Mouse (Mus musculus): ENCODE measurements around the gene Rgs6. TPM values are rescaled to one million over a fixed set of nuclear protein-coding genes. Genes with fewer than 3 reads are reported as not detected.

Gene Rgs6
- polyA plus RNA-seq, 1 experiment from 2014 or later, result 0.70 TPM

DNA sequence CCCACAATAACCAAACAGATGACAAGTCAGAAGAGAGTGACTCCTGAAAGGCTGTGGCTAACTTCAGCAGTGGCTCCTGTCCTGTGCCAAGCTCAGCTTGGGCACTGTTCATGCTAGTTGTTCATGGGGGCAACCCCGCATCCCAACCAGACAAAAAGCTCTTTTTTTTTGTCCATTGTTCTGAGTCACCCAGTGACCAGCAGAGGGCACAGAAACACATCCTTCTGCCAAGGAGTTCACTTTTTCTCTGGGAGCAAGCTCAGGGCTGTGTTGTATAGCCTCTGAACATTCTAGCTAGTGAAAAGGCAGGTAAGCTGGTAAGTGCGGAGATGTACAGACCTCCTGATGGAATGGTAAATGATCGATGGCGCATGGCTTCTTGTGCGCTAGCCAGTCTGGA lies 524.2 kb downstream of the Rgs6 start:
- no peaks in the 10 kb centered on the region for H3K27me3 ChIP-seq (ENCODE audit: control insufficient read depth, insufficient read depth, low read length)
- no peak overlapping the region for H3K4me2 ChIP-seq (ENCODE audit: low read depth, low read length)
- 90% methylated on average over 5 of the region's 5 CpGs for WGBS
- H3K4me1 ChIP-seq (ENCODE audit: control insufficient read depth, insufficient read depth, low read length), result no peaks in the 10 kb centered on the region
- ATAC-seq (replicated peaks; ENCODE audit: insufficient number of reproducible peaks, low FRiP score, low TSS enrichment, low read depth), result no peak
- H3K27ac ChIP-seq (replicated peaks; ENCODE audit: low read depth, low read length), result no peak overlapping the region
- H3K9me3 ChIP-seq (replicated peaks; ENCODE audit: control insufficient read depth, low read length), result no peaks in the 10 kb centered on the region
- H3K36me3 ChIP-seq (replicated peaks; ENCODE audit: control insufficient read depth, insufficient read depth, low read depth, low read length), result no peaks in the 10 kb centered on the region
- H3K9ac ChIP-seq (replicated peaks; ENCODE audit: low read length), result no peak overlapping the region
- DNase-seq (ENCODE audit: low spot score), result peak; percentile 19
- no peak overlapping the region for H3K4me3 ChIP-seq (ENCODE audit: low read depth, low read length)

DNA sequence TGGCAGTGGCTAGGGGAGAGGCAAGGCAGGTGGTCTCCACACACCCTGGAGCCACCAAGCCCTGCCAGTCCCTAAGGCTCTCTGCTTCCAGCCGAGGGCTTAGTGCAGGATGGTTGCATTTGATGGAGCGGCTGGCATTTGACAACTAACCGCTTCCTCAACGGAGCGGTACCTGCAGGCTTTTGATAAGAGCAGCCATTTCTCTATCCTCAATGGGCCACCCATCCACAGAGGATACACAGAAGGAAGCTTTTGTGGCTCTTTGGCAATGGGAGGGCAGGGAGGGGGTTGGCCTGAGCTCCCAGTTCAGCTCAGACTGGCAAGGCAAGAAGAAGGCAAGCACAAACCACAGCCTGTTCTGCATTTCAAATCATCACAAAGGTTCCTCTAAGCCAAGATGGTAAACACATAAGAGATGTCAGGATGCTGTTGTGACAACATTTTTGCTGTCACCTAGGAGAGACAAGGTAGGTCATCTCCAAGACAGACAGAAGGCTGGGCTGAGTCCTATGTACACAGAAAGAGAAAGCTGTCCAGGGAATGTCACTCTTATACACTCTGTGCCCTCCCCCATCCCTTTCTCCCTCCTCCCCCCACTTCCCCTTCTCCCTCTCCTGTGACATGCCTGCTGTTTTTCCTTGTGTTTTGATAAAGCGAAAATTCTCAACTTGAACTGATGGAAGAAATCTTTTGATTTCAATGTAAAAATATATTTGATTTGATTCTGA lies 525.0 kb downstream of the Rgs6 start:
- no peak overlapping the region for H3K27ac ChIP-seq (replicated peaks; ENCODE audit: low read depth, low read length)
- H3K4me1 ChIP-seq (ENCODE audit: control insufficient read depth, insufficient read depth, low read length), result no peaks in the 10 kb centered on the region
- no peaks in the 10 kb centered on the region for H3K36me3 ChIP-seq (replicated peaks; ENCODE audit: control insufficient read depth, insufficient read depth, low read depth, low read length)
- no peak for ATAC-seq (replicated peaks; ENCODE audit: insufficient number of reproducible peaks, low FRiP score, low TSS enrichment, low read depth)
- H3K27me3 ChIP-seq (ENCODE audit: control insufficient read depth, insufficient read depth, low read length), result no peaks in the 10 kb centered on the region
- DNase-seq (ENCODE audit: low spot score), result no peak
- H3K4me2 ChIP-seq (ENCODE audit: low read depth, low read length), result no peak overlapping the region
- WGBS, result 69% methylated on average over 6 of the region's 6 CpGs
- no peak overlapping the region for H3K4me3 ChIP-seq (ENCODE audit: low read depth, low read length)
- no peak overlapping the region for H3K9ac ChIP-seq (replicated peaks; ENCODE audit: low read length)
- no peaks in the 10 kb centered on the region for H3K9me3 ChIP-seq (replicated peaks; ENCODE audit: control insufficient read depth, low read length)

DNA sequence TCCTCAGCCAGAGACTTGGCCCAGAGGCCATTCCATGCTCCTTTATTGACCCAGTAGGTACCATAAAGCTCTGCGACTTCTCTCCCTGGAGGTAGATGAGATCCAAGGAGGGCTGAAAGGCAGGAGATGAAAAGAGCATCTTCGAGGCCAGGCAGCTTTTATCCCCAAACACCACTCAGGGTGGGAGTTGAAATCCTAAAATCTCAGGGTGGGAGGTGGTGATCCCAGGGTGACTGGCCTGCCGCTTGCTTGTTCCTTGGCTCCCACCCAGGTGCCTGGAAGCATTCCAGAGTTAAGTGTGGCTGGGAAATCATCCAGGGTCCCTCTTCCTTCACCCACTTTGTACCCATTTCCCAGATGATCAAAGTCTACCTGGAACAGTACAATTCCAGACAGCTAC lies 525.9 kb downstream of the Rgs6 start:
- DNase-seq (ENCODE audit: low spot score) (no peak), ATAC-seq (replicated peaks; ENCODE audit: insufficient number of reproducible peaks, low FRiP score, low TSS enrichment, low read depth) (no peak)
- Histone ChIP-seq H3K27me3 (ENCODE audit: control insufficient read depth, insufficient read depth, low read length) (no peaks in the 10 kb centered on the region), H3K4me2 (ENCODE audit: low read depth, low read length) (no peak overlapping the region), H3K27ac (replicated peaks; ENCODE audit: low read depth, low read length) (no peak overlapping the region), H3K36me3 (replicated peaks; ENCODE audit: control insufficient read depth, insufficient read depth, low read depth, low read length) (no peaks in the 10 kb centered on the region), H3K9me3 (replicated peaks; ENCODE audit: control insufficient read depth, low read length) (no peaks in the 10 kb centered on the region), H3K9ac (replicated peaks; ENCODE audit: low read length) (no peak overlapping the region), H3K4me3 (ENCODE audit: low read depth, low read length) (no peak overlapping the region), H3K4me1 (ENCODE audit: control insufficient read depth, insufficient read depth, low read length) (no peaks in the 10 kb centered on the region)
- 76% methylated on average over 3 of the region's 3 CpGs for WGBS

DNA sequence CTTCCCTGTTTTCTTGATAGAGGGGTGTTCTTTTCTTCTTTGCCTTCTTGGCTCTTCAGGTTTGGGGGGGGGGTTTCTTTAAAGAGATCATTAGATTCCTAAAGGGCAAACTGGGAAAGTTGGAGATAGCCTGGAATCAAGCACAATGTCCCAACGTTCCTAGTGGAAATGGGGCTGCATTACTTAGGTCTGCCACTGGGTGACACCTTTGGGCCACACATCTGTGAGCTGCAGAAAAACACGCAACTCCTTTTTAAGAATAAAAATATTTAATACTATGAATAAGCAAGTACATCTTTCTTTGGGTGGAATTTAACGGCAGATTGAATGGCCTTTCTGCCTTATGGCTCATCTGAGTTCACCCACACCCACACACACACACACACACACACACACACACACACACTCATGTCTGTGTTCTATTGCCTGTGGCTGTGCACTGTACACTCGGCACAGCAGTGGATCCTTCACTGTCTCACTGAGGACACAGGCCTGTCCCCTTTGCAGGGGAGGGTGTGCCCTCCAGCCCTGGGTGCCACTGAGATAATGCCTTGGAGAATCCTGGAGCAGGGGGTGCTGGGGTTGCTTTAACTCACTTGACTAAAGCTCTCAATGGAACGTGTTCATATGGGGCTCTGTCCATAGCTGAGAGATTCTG lies 526.4 kb downstream of the Rgs6 start:
- Histone ChIP-seq H3K4me2 (ENCODE audit: low read depth, low read length) (no peak overlapping the region), H3K4me3 (ENCODE audit: low read depth, low read length) (no peak overlapping the region), H3K36me3 (replicated peaks; ENCODE audit: control insufficient read depth, insufficient read depth, low read depth, low read length) (no peaks in the 10 kb centered on the region), H3K9me3 (replicated peaks; ENCODE audit: control insufficient read depth, low read length) (no peaks in the 10 kb centered on the region), H3K4me1 (ENCODE audit: control insufficient read depth, insufficient read depth, low read length) (no peaks in the 10 kb centered on the region), H3K9ac (replicated peaks; ENCODE audit: low read length) (no peak overlapping the region), H3K27me3 (ENCODE audit: control insufficient read depth, insufficient read depth, low read length) (no peaks in the 10 kb centered on the region), H3K27ac (replicated peaks; ENCODE audit: low read depth, low read length) (no peak overlapping the region)
- DNase-seq (ENCODE audit: low spot score) (peak; percentile 78), ATAC-seq (replicated peaks; ENCODE audit: insufficient number of reproducible peaks, low FRiP score, low TSS enrichment, low read depth) (0 out of 2 replicates have a peak, but pooled peaks have one; percentile 17)
- WGBS, result 52% methylated on average over 5 of the region's 5 CpGs

DNA sequence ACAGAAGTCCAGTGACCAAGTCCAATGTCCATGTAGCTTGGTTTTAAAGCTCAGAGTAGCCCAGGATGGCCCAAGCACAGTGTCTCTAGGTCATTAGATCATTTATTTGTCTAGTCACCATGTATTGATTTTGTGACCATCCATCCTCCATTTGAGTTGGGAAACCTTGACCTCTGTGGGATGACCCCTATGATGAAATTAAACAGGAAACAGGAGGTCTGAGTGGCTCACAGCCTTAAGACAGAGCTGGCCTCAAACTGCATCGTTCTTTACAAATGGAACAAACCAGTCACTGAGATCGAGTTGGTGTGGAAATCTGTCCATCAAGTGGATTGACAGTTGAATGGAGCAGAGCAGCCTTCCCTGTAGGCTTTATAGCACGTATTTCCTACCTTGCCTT lies 536.0 kb downstream of the Rgs6 start:
- no peaks in the 10 kb centered on the region for H3K4me1 ChIP-seq (ENCODE audit: control insufficient read depth, insufficient read depth, low read length)
- H3K27me3 ChIP-seq (ENCODE audit: control insufficient read depth, insufficient read depth, low read length), result no peaks in the 10 kb centered on the region
- WGBS, result 48% methylated on average over 3 of the region's 3 CpGs
- no peak for ATAC-seq (replicated peaks; ENCODE audit: insufficient number of reproducible peaks, low FRiP score, low TSS enrichment, low read depth)
- H3K4me3 ChIP-seq (ENCODE audit: low read depth, low read length), result no peak overlapping the region
- no peaks in the 10 kb centered on the region for H3K36me3 ChIP-seq (replicated peaks; ENCODE audit: control insufficient read depth, insufficient read depth, low read depth, low read length)
- H3K9me3 ChIP-seq (replicated peaks; ENCODE audit: control insufficient read depth, low read length), result no peaks in the 10 kb centered on the region
- no peak overlapping the region for H3K9ac ChIP-seq (replicated peaks; ENCODE audit: low read length)
- no peak overlapping the region for H3K27ac ChIP-seq (replicated peaks; ENCODE audit: low read depth, low read length)
- DNase-seq (ENCODE audit: low spot score), result no peak
- no peak overlapping the region for H3K4me2 ChIP-seq (ENCODE audit: low read depth, low read length)

DNA sequence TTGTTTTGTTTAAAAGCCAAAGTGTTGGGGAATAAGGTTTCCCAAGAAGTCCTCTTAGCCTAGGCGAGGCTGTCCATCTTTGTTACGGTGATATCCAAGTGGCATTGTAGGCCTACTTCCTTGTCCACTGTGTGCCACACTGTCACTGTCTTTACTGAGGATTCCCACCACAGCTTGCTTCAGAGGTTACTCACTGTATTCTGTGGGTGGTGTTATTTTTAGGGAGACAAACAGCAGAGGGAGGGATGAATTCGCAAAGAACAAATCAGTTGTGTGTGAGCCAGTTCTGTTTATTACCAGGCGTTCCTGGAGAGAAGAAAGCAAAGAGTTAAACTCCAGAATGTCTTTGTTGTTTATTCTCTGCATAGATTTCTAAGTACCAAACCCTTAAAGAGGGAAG lies 537.2 kb downstream of the Rgs6 start:
- Histone ChIP-seq H3K4me2 (ENCODE audit: low read depth, low read length) (no peak overlapping the region), H3K27ac (replicated peaks; ENCODE audit: low read depth, low read length) (no peak overlapping the region), H3K9me3 (replicated peaks; ENCODE audit: control insufficient read depth, low read length) (no peaks in the 10 kb centered on the region), H3K27me3 (ENCODE audit: control insufficient read depth, insufficient read depth, low read length) (no peaks in the 10 kb centered on the region), H3K4me3 (ENCODE audit: low read depth, low read length) (no peak overlapping the region), H3K9ac (replicated peaks; ENCODE audit: low read length) (no peak overlapping the region), H3K4me1 (ENCODE audit: control insufficient read depth, insufficient read depth, low read length) (no peaks in the 10 kb centered on the region), H3K36me3 (replicated peaks; ENCODE audit: control insufficient read depth, insufficient read depth, low read depth, low read length) (no peaks in the 10 kb centered on the region)
- 91% methylated on average over 4 of the region's 4 CpGs for WGBS
- ATAC-seq (replicated peaks; ENCODE audit: insufficient number of reproducible peaks, low FRiP score, low TSS enrichment, low read depth), result no peak
- no peak for DNase-seq (ENCODE audit: low spot score)

DNA sequence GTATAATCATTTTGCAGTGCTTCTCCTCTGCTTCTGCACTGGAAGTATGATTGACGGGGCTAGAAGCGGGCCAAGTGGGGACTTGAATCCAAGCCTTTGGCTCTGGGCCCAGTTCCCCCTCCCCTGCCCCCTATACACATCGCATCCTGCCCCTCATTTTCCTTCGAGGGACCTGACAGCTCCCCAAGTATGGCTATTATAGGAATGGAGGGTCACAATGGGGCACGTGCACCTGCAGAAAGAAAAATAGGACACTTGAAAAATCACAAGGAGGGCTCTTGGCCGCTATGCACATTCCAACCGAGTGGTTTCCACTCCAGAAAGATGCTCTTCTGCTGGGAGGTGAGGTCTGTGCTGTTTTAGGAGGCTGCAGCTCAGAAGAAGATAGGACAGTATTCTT lies 538.8 kb downstream of the Rgs6 start:
- H3K27ac ChIP-seq (replicated peaks; ENCODE audit: low read depth, low read length), result no peak overlapping the region
- H3K4me2 ChIP-seq (ENCODE audit: low read depth, low read length), result no peak overlapping the region
- no peaks in the 10 kb centered on the region for H3K4me1 ChIP-seq (ENCODE audit: control insufficient read depth, insufficient read depth, low read length)
- WGBS, result 86% methylated on average over 7 of the region's 7 CpGs
- no peak overlapping the region for H3K9ac ChIP-seq (replicated peaks; ENCODE audit: low read length)
- H3K4me3 ChIP-seq (ENCODE audit: low read depth, low read length), result no peak overlapping the region
- no peaks in the 10 kb centered on the region for H3K36me3 ChIP-seq (replicated peaks; ENCODE audit: control insufficient read depth, insufficient read depth, low read depth, low read length)
- ATAC-seq (replicated peaks; ENCODE audit: insufficient number of reproducible peaks, low FRiP score, low TSS enrichment, low read depth) (no peak), DNase-seq (ENCODE audit: low spot score) (no peak)
- H3K9me3 ChIP-seq (replicated peaks; ENCODE audit: control insufficient read depth, low read length), result no peaks in the 10 kb centered on the region
- no peaks in the 10 kb centered on the region for H3K27me3 ChIP-seq (ENCODE audit: control insufficient read depth, insufficient read depth, low read length)

DNA sequence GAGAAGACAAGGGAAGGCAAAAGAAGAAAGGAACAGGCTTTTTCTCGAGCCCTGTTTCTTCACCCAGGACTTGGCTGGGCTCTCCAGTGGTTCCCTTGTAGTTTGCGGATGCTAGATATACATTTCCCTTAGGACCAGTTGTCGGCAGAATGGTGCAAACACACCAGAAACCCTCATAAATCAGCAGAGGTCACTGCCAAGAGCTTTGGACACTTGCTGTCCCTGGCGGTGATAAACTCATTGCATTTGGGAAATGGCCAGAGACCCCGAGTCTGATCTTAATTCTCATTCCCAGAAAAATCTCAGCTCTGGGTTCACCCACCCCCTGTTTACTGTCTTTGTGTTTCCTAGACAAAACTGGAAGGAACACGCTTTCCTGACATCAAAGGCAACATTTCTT lies 539.9 kb downstream of the Rgs6 start:
- no peak overlapping the region for H3K4me3 ChIP-seq (ENCODE audit: low read depth, low read length)
- no peaks in the 10 kb centered on the region for H3K4me1 ChIP-seq (ENCODE audit: control insufficient read depth, insufficient read depth, low read length)
- no peak overlapping the region for H3K4me2 ChIP-seq (ENCODE audit: low read depth, low read length)
- no peaks in the 10 kb centered on the region for H3K9me3 ChIP-seq (replicated peaks; ENCODE audit: control insufficient read depth, low read length)
- no peak overlapping the region for H3K9ac ChIP-seq (replicated peaks; ENCODE audit: low read length)
- 80% methylated on average over 6 of the region's 6 CpGs for WGBS
- no peaks in the 10 kb centered on the region for H3K36me3 ChIP-seq (replicated peaks; ENCODE audit: control insufficient read depth, insufficient read depth, low read depth, low read length)
- DNase-seq (ENCODE audit: low spot score) (no peak), ATAC-seq (replicated peaks; ENCODE audit: insufficient number of reproducible peaks, low FRiP score, low TSS enrichment, low read depth) (no peak)
- H3K27ac ChIP-seq (replicated peaks; ENCODE audit: low read depth, low read length), result no peak overlapping the region
- H3K27me3 ChIP-seq (ENCODE audit: control insufficient read depth, insufficient read depth, low read length), result no peaks in the 10 kb centered on the region
